Mouse (Mus musculus) monocyte, adult 59 days (primary cell): ENCODE results near the gene Git2. TPM values are rescaled to one million over a fixed set of nuclear protein-coding genes. Genes with fewer than 3 reads are reported as not detected.

Experiments used
- total RNA-seq, 2 experiments: library from RNA; stranded (reverse); gene quantifications; one replicate each; pipeline ENCODE4 v1.2.4; 2023

The Git2 gene
- total RNA-seq = 100 to 1,000 TPM; 144 to 147 TPM

GRCm38 (mm10) chr5:114775056-114775979 is at the start of gene Git2:
TSS of gene Git2 (minus strand) at chr5:114775517.

GRCm38 (mm10) chr5:114822796-114823688 is 47.7 kb upstream of the Git2 start, which contains the start of gene 1500011B03Rik:
TSS of gene 1500011B03Rik (minus strand) at chr5:114823468.

DNA sequence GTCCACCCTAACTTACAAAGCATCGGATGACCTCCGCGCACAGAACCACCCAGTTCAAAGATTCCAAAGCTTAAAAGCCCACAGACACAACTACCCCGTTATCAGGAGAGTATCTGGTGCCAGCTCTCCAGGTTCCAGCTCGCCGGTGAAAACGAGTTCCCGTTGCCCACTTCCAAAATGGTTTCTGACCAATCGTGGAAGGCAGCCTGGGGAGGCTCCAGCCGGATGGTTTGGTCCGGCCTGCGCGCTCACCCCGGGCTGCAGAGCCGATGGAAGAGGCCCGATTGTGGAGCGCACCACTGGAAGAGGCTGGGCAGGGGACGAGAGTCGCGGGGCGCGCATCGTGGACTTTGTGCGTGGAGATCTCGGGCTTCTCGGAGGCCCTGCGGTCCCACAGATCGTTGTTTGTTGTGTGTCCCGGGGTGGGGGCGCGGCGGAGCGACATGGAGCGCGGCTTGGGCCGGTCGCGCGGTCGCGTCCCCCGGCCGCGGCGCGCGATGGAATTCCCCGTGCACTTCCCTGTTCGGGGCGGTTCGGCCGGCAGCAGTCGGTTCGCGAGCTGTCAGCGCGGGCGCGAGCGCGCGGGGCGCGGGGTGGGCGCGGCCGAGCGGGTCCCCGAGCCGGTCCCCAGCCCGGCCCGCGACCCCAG is 790 bp downstream of the Git2 start, which contains the start of gene Ankrd13a:
TSS of gene Ankrd13a (plus strand) at position 275 of the 649 bp plus-strand sequence.

GRCm38 (mm10) chr5:114707265-114708068 is 67.8 kb downstream of the Git2 start, which contains the start of gene Tchp:
TSS of gene Tchp (plus strand) at chr5:114707760.

GRCm38 (mm10) chr5:114690633-114691567 is 84.4 kb downstream of the Git2 start, which contains the start of gene Gltp:
TSS of gene Gltp (minus strand) at chr5:114690984.

Other genes with a start within 250 kb of the Git2 start
- gene Fam222a, start 207.5 kb downstream of the Git2 start, total RNA-seq = under 1 TPM; 0.52 to 0.70 TPM
- gene Trpv4, start 117.1 kb downstream of the Git2 start, total RNA-seq = 10 to 100 TPM in 1 of 2 experiments, 1 to 10 TPM in 1; 7.4 to 11.9 TPM
- gene Gltp, start 84.5 kb downstream of the Git2 start, total RNA-seq = 100 to 1,000 TPM; 175 to 179 TPM
- 10 to 100 TPM in 1 of 2 experiments, 1 to 10 TPM in 1; 7.6 to 11.7 TPM for gene Tchp, start 67.8 kb downstream of the Git2 start, total RNA-seq
- 100 to 1,000 TPM; 156 to 165 TPM for gene Ankrd13a, start 840 bp downstream of the Git2 start, total RNA-seq
- gene 1500011B03Rik, start 48.0 kb upstream of the Git2 start, total RNA-seq = 10 to 100 TPM; 34.2 to 43.0 TPM
- not detected for gene 4930519G04Rik, start 78.1 kb upstream of the Git2 start, total RNA-seq
- not detected for gene Gm9936, start 83.2 kb upstream of the Git2 start, total RNA-seq
- gene Oasl2, start 121.4 kb upstream of the Git2 start, total RNA-seq = 10 to 100 TPM; 39.8 to 50.6 TPM
- 10 to 100 TPM; 12.9 to 15.3 TPM for gene Oasl1, start 147.7 kb upstream of the Git2 start, total RNA-seq
- 10 to 100 TPM; 16.4 to 20.3 TPM for gene 2210016L21Rik, start 166.6 kb upstream of the Git2 start, total RNA-seq
- gene Hnf1a, start 195.6 kb upstream of the Git2 start, total RNA-seq = not detected
- gene Sppl3, start 235.6 kb upstream of the Git2 start, total RNA-seq = 10 to 100 TPM; 64.1 to 64.7 TPM